ENCODE assay signal across 8 mouse cellular contexts in the genomic region with DNA sequence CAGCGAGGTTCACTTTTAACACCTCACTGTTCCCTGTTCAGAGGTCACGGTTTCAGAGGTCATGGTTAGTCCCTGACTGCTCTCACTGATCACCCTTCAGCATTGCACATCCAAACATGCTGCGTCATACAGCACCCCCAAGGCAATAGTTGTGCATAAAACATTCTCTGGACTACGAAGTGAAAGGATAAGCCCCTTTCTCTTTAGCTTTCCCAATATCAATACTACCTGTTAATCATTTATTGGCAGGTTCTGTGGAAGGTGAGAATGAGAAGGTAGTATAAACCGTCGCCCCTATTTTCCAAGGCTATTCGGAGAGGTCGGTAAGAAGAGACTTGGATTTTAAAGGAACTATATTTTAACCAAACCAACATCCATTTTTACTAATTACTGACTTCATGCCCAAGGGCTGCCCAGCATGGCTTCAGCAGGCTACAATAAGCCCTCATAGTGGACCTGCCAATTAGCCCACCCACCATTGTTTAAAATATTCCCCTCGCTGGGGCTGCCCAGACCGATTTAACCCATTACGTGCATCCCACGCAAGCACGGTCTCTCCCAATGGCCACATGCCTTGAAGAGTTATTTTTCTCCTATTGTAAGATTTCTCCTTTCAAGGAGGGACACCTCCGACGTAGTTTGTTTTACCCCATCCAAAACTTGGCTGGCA. TPM values are rescaled to one million over a fixed set of nuclear protein-coding genes. Genes with fewer than 3 reads are reported as not detected.
DNase-seq lines count a peak whose midpoint lies in the region; ATAC-seq and TF ChIP-seq lines count a peak whose summit lies in the region.

No protein-coding gene starts in this region.

- POLR2A ChIA-PET in Patski (lab: Charles Lee), result no interaction called here

- H3K36me3 ChIP-seq in intestine, postnatal 0 days (ENCODE audit: control insufficient read depth, insufficient read depth), result 0 out of 2 replicates have a peak, but pooled peaks cover 3% of the 10 kb centered on the region

- CTCF ChIA-PET in Patski (lab: Charles Lee), result no interaction called here

- peak overlapping the region; percentile 69 for H3K4me3 ChIP-seq in intestine, postnatal 0 days (ENCODE audit: low read depth, low read length)

- peak overlapping the region; percentile 83 for H3K4me2 ChIP-seq in intestine, postnatal 0 days (replicated peaks; ENCODE audit: low read depth)

- ATAC-seq in Patski, result peak; percentile 21
- ATAC-seq in erythroblast, adult 5-6 weeks (replicated peaks; ENCODE audit: low FRiP score, poor library complexity, severe bottlenecking), result peak; percentile 85
- peak; percentile 58; the same call in 1 of the 2 replicates for ATAC-seq in intestine, postnatal 0 days
- peak; percentile 52 for ATAC-seq in megakaryocyte, adult 5-6 weeks (ENCODE audit: poor library complexity, severe bottlenecking)

- DNase-seq in heart, adult 18-20 months, result peak; percentile 2 to 10
- DNase-seq in heart, postnatal 4 days, result no peak
- no peak for DNase-seq in Patski (ENCODE audit: low read depth, low spot score)
- no peak for DNase-seq in Muller cell, postnatal 12 days (ENCODE audit: inconsistent ontology term)
- no peak for DNase-seq in layer of hippocampus, adult 9-11 months

- peak overlapping the region; percentile 71 for H3K27ac ChIP-seq in intestine, postnatal 0 days (ENCODE audit: low read depth, low read length)

- H3K9ac ChIP-seq in intestine, postnatal 0 days (ENCODE audit: low read depth, low read length), result peak overlapping the region; percentile 73

- WGBS in intestine, postnatal 0 days, result 8% methylated on average over 15 of the region's 15 CpGs

- no peak for TF ChIP-seq CTCF in Patski (IDR thresholded peaks at IDR 0.05)
- TF ChIP-seq CTCF in intestine, postnatal 0 days (IDR thresholded peaks at IDR 0.05; ENCODE audit: low read depth), result no peak

- H3K27me3 ChIP-seq in Patski, result no peaks in the 10 kb centered on the region
- no peaks in the 10 kb centered on the region for H3K27me3 ChIP-seq in intestine, postnatal 0 days (replicated peaks; ENCODE audit: control insufficient read depth, insufficient read depth, low read length)

- in situ Hi-C loops in Patski (cut with MboI; ENCODE audit: low pct_unique_long_range_greater_than_20kb), result no loop called here

- no peaks in the 10 kb centered on the region for H3K4me1 ChIP-seq in intestine, postnatal 0 days (replicated peaks; ENCODE audit: control insufficient read depth, insufficient read depth, low read length)

- H3K9me3 ChIP-seq in intestine, postnatal 0 days (ENCODE audit: control insufficient read depth), result no peaks in the 10 kb centered on the region

RNA-seq across cellular contexts. Expression of a gene that starts 0.6 kb away (rescaled TPM):
- total RNA-seq in heart, adult 18-20 months (2021), result 10 to 100 TPM; 16.6 to 17.4 TPM
- 1 to 10 TPM; 5.1 to 8.5 TPM for total RNA-seq in heart, postnatal 4 days (2021)
- polyA plus RNA-seq in Patski (2021), result 14.3 TPM
- 2.3 and 5.2 TPM in 2 replicates for total RNA-seq in erythroblast, adult 5-6 weeks (2015; ENCODE audit: low replicate concordance)
- total RNA-seq in erythroblast, adult 5-6 weeks (2017; ENCODE audit: low replicate concordance), result 0.51 and 2.0 TPM in 2 replicates
- polyA plus RNA-seq in intestine, postnatal 0 days (2015; fragmentation: Nextera tagmentation; extraction: Ambion mirVana), result 2.8 and 3.9 TPM in 2 replicates
- 1.2 and 1.7 TPM in 2 replicates for total RNA-seq in megakaryocyte, adult 5-6 weeks (2015)
- total RNA-seq in megakaryocyte, adult 5-6 weeks (2017), result 0.07 and 1.8 TPM in 2 replicates

RNA-seq across cellular contexts. Expression of a gene that starts 21.4 kb away (rescaled TPM):
- not detected for total RNA-seq in heart, adult 18-20 months (2021)
- not detected for total RNA-seq in heart, postnatal 4 days (2021)
- polyA plus RNA-seq in Patski (2021), result not detected
- not detected in 2 replicates for total RNA-seq in erythroblast, adult 5-6 weeks (2015; ENCODE audit: low replicate concordance)
- total RNA-seq in erythroblast, adult 5-6 weeks (2017; ENCODE audit: low replicate concordance), result not detected in 2 replicates
- not detected in 2 replicates for polyA plus RNA-seq in intestine, postnatal 0 days (2015; fragmentation: Nextera tagmentation; extraction: Ambion mirVana)
- not detected in 2 replicates for total RNA-seq in megakaryocyte, adult 5-6 weeks (2015)
- not detected in 2 replicates for total RNA-seq in megakaryocyte, adult 5-6 weeks (2017)

Comparison
In these comparisons a context has a peak if more than half of its experiments do, and no peak if none do; other contexts are left out.
1. DNase-seq: peak in heart, adult 18-20 months (2 of 2); none in heart, postnatal 4 days (single experiment), Patski (single experiment), Muller cell, postnatal 12 days (single experiment) and layer of hippocampus, adult 9-11 months (single experiment).
2. ATAC-seq: peak in every context shown above with its lines; median percentile 85 in erythroblast, adult 5-6 weeks; 58 in intestine, postnatal 0 days; 52 in megakaryocyte, adult 5-6 weeks; 21 in Patski.